Mouse (Mus musculus): ENCODE results near the gene Cuta. TPM values are rescaled to one million over a fixed set of nuclear protein-coding genes. Genes with fewer than 3 reads are reported as not detected.

Cuta gene
- polyA plus RNA-seq, 1 experiment, result 88.9 TPM

DNA sequence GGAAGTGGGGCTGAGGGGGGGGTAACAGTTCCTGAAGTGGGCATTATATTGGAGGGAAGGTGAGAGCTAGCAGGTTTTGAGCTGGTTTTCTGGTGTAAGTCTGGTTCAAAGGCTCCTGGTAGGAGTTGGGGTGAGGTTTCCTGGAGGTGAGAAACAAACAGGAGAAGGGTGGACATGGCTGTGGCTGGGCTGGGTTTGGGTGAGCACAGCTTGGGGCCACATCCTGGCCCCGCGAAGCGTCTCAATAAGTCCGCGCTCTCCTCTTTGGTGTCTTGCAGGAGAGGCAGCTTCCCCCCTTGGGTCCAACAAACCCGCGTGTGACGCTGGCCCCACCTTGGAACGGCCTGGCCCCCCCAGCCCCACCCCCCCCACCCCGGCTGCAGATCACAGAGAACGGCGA, 30.9 kb upstream of the Cuta start:
- no peak for TF ChIP-seq CTCF (IDR thresholded peaks at IDR 0.05; ENCODE audit: borderline replicate concordance, extremely low read depth, insufficient read depth, insufficient read length)
- TF ChIP-seq POLR2A (IDR thresholded peaks at IDR 0.05; ENCODE audit: borderline replicate concordance, extremely low read depth, insufficient read depth, insufficient read length, poor library complexity, severe bottlenecking), result no peak
- DNase-seq (ENCODE audit: low read depth), result no peak

GRCm38 (mm10) chr17:26969257-26969656, 29.9 kb upstream of the Cuta start:
- TF ChIP-seq POLR2A (IDR thresholded peaks at IDR 0.05; ENCODE audit: borderline replicate concordance, extremely low read depth, insufficient read depth, insufficient read length, poor library complexity, severe bottlenecking) (no peak), CTCF (IDR thresholded peaks at IDR 0.05; ENCODE audit: borderline replicate concordance, extremely low read depth, insufficient read depth, insufficient read length) (no peak)
- no peak for DNase-seq (ENCODE audit: low read depth)

GRCm38 (mm10) chr17:26968200-26968611, 28.8 kb upstream of the Cuta start:
- no peak for DNase-seq (ENCODE audit: low read depth)

GRCm38 (mm10) chr17:26967477-26967876, 28.1 kb upstream of the Cuta start:
- DNase-seq (ENCODE audit: low read depth), result no peak
- TF ChIP-seq CTCF (IDR thresholded peaks at IDR 0.05; ENCODE audit: borderline replicate concordance, extremely low read depth, insufficient read depth, insufficient read length) (no peak), POLR2A (IDR thresholded peaks at IDR 0.05; ENCODE audit: borderline replicate concordance, extremely low read depth, insufficient read depth, insufficient read length, poor library complexity, severe bottlenecking) (no peak)

More at GRCm38 (mm10) chr17:26968200-26968611, 28.8 kb upstream of the Cuta start:
- no peak for TF ChIP-seq CTCF (IDR thresholded peaks at IDR 0.05; ENCODE audit: borderline replicate concordance, extremely low read depth, insufficient read depth, insufficient read length)
- TF ChIP-seq POLR2A (IDR thresholded peaks at IDR 0.05; ENCODE audit: borderline replicate concordance, extremely low read depth, insufficient read depth, insufficient read length, poor library complexity, severe bottlenecking), result no peak

- no peak for DNase-seq (ENCODE audit: low read depth)
- TF ChIP-seq POLR2A (IDR thresholded peaks at IDR 0.05; ENCODE audit: borderline replicate concordance, extremely low read depth, insufficient read depth, insufficient read length, poor library complexity, severe bottlenecking) (no peak), CTCF (IDR thresholded peaks at IDR 0.05; ENCODE audit: borderline replicate concordance, extremely low read depth, insufficient read depth, insufficient read length) (no peak)
Observed at GRCm38 (mm10) chr17:26966993-26967392, 27.6 kb upstream of the Cuta start.

GRCm38 (mm10) chr17:26961572-26962240, 22.3 kb upstream of the Cuta start:
- DNase-seq (ENCODE audit: low read depth), result no peak

DNA sequence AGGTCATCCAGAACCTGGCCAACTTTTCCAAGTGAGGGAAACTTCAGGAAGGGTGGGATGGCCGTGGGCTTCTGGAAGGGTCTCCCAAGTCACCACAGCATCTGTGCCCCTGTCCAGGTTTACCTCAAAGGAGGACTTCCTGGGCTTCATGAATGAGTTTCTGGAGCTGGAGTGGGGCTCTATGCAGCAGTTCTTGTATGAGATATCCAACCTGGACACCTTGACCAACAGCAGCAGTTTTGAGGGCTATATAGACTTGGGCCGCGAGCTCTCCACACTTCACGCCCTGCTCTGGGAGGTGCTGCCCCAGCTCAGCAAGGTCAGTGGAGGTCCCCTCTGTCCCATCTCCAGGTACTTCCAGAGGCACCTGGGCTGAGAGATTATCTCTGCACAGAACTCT, 20.4 kb upstream of the Cuta start:
- TF ChIP-seq CTCF (IDR thresholded peaks at IDR 0.05; ENCODE audit: borderline replicate concordance, extremely low read depth, insufficient read depth, insufficient read length) (no peak), POLR2A (IDR thresholded peaks at IDR 0.05; ENCODE audit: borderline replicate concordance, extremely low read depth, insufficient read depth, insufficient read length, poor library complexity, severe bottlenecking) (no peak)
- no peak for DNase-seq (ENCODE audit: low read depth)

More at GRCm38 (mm10) chr17:26961572-26962240, 22.3 kb upstream of the Cuta start:
- TF ChIP-seq POLR2A (IDR thresholded peaks at IDR 0.05; ENCODE audit: borderline replicate concordance, extremely low read depth, insufficient read depth, insufficient read length, poor library complexity, severe bottlenecking) (no peak), CTCF (IDR thresholded peaks at IDR 0.05; ENCODE audit: borderline replicate concordance, extremely low read depth, insufficient read depth, insufficient read length) (no peak)

DNA sequence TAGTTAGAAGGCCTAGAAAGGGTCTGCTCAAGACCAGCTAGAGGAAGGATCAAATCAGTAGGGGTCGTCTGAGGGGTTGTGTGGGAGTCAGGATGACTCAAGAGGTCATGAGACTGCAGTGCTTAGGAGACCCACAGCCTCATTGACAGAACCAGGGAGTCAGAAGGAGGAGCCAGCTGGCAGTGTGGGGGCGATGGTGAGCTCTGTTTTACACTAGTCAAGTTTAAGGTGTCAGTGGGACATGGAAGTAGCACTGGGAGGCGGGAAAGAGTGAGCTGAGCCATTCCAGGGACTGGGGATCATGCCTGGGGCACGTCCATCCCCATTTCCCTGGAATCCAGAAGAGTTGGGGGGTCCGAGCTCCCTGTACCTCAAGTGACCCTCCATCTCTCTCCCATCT, 19.5 kb upstream of the Cuta start:
- TF ChIP-seq CTCF (IDR thresholded peaks at IDR 0.05; ENCODE audit: borderline replicate concordance, extremely low read depth, insufficient read depth, insufficient read length), result no peak
- TF ChIP-seq POLR2A (IDR thresholded peaks at IDR 0.05; ENCODE audit: borderline replicate concordance, extremely low read depth, insufficient read depth, insufficient read length, poor library complexity, severe bottlenecking), result no peak
- no peak for DNase-seq (ENCODE audit: low read depth)

GRCm38 (mm10) chr17:26957872-26958271, 18.5 kb upstream of the Cuta start:
- no peak for DNase-seq (ENCODE audit: low read depth)
- TF ChIP-seq CTCF (IDR thresholded peaks at IDR 0.05; ENCODE audit: borderline replicate concordance, extremely low read depth, insufficient read depth, insufficient read length) (no peak), POLR2A (IDR thresholded peaks at IDR 0.05; ENCODE audit: borderline replicate concordance, extremely low read depth, insufficient read depth, insufficient read length, poor library complexity, severe bottlenecking) (no peak)

DNA sequence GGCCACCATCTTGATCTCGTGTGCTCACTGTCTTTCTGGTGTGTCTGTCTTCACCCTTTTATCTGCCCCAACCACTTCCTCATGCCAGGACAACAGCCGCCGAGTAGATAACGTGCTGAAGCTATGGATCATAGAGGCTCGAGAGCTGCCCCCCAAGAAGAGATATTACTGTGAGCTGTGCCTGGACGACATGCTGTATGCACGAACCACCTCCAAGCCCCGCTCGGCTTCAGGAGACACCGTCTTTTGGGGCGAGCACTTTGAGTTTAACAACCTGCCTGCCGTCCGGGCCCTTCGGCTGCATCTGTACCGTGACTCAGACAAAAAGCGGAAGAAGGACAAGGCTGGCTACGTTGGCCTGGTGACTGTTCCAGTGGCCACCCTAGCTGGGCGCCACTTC, 17.5 kb upstream of the Cuta start:
- no peak for DNase-seq (ENCODE audit: low read depth)
- no peak for TF ChIP-seq CTCF (IDR thresholded peaks at IDR 0.05; ENCODE audit: borderline replicate concordance, extremely low read depth, insufficient read depth, insufficient read length)
- TF ChIP-seq POLR2A (IDR thresholded peaks at IDR 0.05; ENCODE audit: borderline replicate concordance, extremely low read depth, insufficient read depth, insufficient read length, poor library complexity, severe bottlenecking), result no peak

GRCm38 (mm10) chr17:26956309-26956708, 16.9 kb upstream of the Cuta start:
- no peak for TF ChIP-seq CTCF (IDR thresholded peaks at IDR 0.05; ENCODE audit: borderline replicate concordance, extremely low read depth, insufficient read depth, insufficient read length)
- no peak for TF ChIP-seq POLR2A (IDR thresholded peaks at IDR 0.05; ENCODE audit: borderline replicate concordance, extremely low read depth, insufficient read depth, insufficient read length, poor library complexity, severe bottlenecking)
- DNase-seq (ENCODE audit: low read depth), result no peak

- TF ChIP-seq POLR2A (IDR thresholded peaks at IDR 0.05; ENCODE audit: borderline replicate concordance, extremely low read depth, insufficient read depth, insufficient read length, poor library complexity, severe bottlenecking) (no peak), CTCF (IDR thresholded peaks at IDR 0.05; ENCODE audit: borderline replicate concordance, extremely low read depth, insufficient read depth, insufficient read length) (no peak)
- DNase-seq (ENCODE audit: low read depth), result no peak
Observed at GRCm38 (mm10) chr17:26953726-26954125, 14.4 kb upstream of the Cuta start.
